Mouse (Mus musculus) mature B cell (primary cell): Measurements from ENCODE around the gene Celf2.

Experiments
- in situ Hi-C: fragments of 300-500 bp; cut with MboI; formaldehyde crosslinking; loops from 2 replicates; pipeline ENCODE4 v1.14.3; 2019

Celf2 gene

GRCm38 (mm10) chr2:6678231-6678630 lies 831.1 kb downstream of the Celf2 start:
- in situ Hi-C loops = no loop called here

GRCm38 (mm10) chr2:6677457-6677856 lies 831.9 kb downstream of the Celf2 start:
- in situ Hi-C loops = no loop called here

- in situ Hi-C loops = no loop called here
Measured at GRCm38 (mm10) chr2:6674401-6674800, 835.0 kb downstream of the Celf2 start.

- in situ Hi-C loops = no loop called here
Measured at GRCm38 (mm10) chr2:6673418-6673817, 835.9 kb downstream of the Celf2 start.

GRCm38 (mm10) chr2:6667611-6668010 lies 841.8 kb downstream of the Celf2 start:
- in situ Hi-C loops = no loop called here

GRCm38 (mm10) chr2:6659834-6660233 lies 849.5 kb downstream of the Celf2 start:
- in situ Hi-C loops = no loop called here

- in situ Hi-C loops = no loop called here
Measured at GRCm38 (mm10) chr2:6653719-6654118, 855.6 kb downstream of the Celf2 start.

- in situ Hi-C loops = no loop called here
Measured at GRCm38 (mm10) chr2:6651697-6652096, 857.7 kb downstream of the Celf2 start.

GRCm38 (mm10) chr2:6648877-6649276 lies 860.5 kb downstream of the Celf2 start:
- in situ Hi-C loops = no loop called here

GRCm38 (mm10) chr2:6647028-6647427 lies 862.3 kb downstream of the Celf2 start:
- in situ Hi-C loops = no loop called here

- in situ Hi-C loops = no loop called here
Measured at GRCm38 (mm10) chr2:6646325-6646724, 863.0 kb downstream of the Celf2 start.

- in situ Hi-C loops = no loop called here
Measured at GRCm38 (mm10) chr2:6642222-6642850, 867.0 kb downstream of the Celf2 start.

- in situ Hi-C loops = no loop called here
Measured at GRCm38 (mm10) chr2:6639370-6639769, 870.0 kb downstream of the Celf2 start.

GRCm38 (mm10) chr2:6637147-6637546 lies 872.2 kb downstream of the Celf2 start:
- in situ Hi-C loops = no loop called here

GRCm38 (mm10) chr2:6634899-6635298 lies 874.5 kb downstream of the Celf2 start:
- in situ Hi-C loops = no loop called here

- in situ Hi-C loops = no loop called here
Measured at GRCm38 (mm10) chr2:6633115-6633514, 876.2 kb downstream of the Celf2 start.

GRCm38 (mm10) chr2:6623802-6624201 lies 885.6 kb downstream of the Celf2 start:
- in situ Hi-C loops = no loop called here

- in situ Hi-C loops = no loop called here
Measured at GRCm38 (mm10) chr2:6622082-6622481, 887.3 kb downstream of the Celf2 start.

GRCm38 (mm10) chr2:6618856-6619255 lies 890.5 kb downstream of the Celf2 start:
- in situ Hi-C loops = no loop called here

GRCm38 (mm10) chr2:6618450-6618849 lies 890.9 kb downstream of the Celf2 start:
- in situ Hi-C loops = no loop called here

GRCm38 (mm10) chr2:6604347-6604746 lies 905.0 kb downstream of the Celf2 start:
- in situ Hi-C loops = no loop called here

- in situ Hi-C loops = no loop called here
Measured at GRCm38 (mm10) chr2:6603880-6604279, 905.5 kb downstream of the Celf2 start.

- in situ Hi-C loops = no loop called here
Measured at GRCm38 (mm10) chr2:6602163-6602562, 907.2 kb downstream of the Celf2 start.

GRCm38 (mm10) chr2:6598879-6599167 lies 910.5 kb downstream of the Celf2 start:
- in situ Hi-C loops = no loop called here
